Mouse (Mus musculus) embryonic facial prominence, embryonic 10.5 days (tissue): ENCODE measurements at regions not wholly inside any gene's neighbourhood (a gene's known extent, or its start where the extent isn't known, plus 50 kb on each side); places are given as distances from the start of the nearest gene placed in this dataset.

Experiments used
- DNase-seq: peaks from one replicate; pipeline ENCODE4 v3.0.0-alpha.2; 2017; ENCODE audit warnings: low spot score
- H3K27ac ChIP-seq: fragments of 300-500 bp; sonication (generic); replicated peaks from 2 replicates; pipeline ENCODE4 v1.5.1; 2016; ENCODE audit warnings: mild to moderate bottlenecking
- H3K27me3 ChIP-seq: fragments of 300-500 bp; sonication (generic); replicated peaks from 2 replicates; pipeline ENCODE4 v1.6.1; 2016; ENCODE audit warnings: low read depth, mild to moderate bottlenecking; ENCODE audit not compliant: poor library complexity, severe bottlenecking
- H3K36me3 ChIP-seq: fragments of 300-500 bp; sonication (generic); replicated peaks from 2 replicates; pipeline ENCODE4 v1.6.1; 2016; ENCODE audit warnings: mild to moderate bottlenecking, moderate library complexity
- H3K4me1 ChIP-seq: fragments of 300-500 bp; sonication (generic); 2 replicates; pipeline ENCODE4 v1.6.1; 2016
- H3K4me3 ChIP-seq: fragments of 300-500 bp; sonication (generic); 2 replicates; pipeline ENCODE4 v1.5.1; 2016; ENCODE audit warnings: mild to moderate bottlenecking, moderate library complexity
- H3K9me3 ChIP-seq: fragments of 300-500 bp; sonication (generic); 2 replicates; pipeline ENCODE4 v1.6.1; 2016; ENCODE audit warnings: mild to moderate bottlenecking
- WGBS: fragments of 180-500 bp; shearing (Covaris S2); methylation state at CpG from one replicate; pipeline ENCODE4 v1.1.7; 2016; 5-methylcytosine and 5-hydroxymethylcytosine counted together

- no peaks in the 10 kb centered on the region for H3K27me3 ChIP-seq
- WGBS: 58% methylated on average over 10 of the region's 10 CpGs
- no peaks in the 10 kb centered on the region for H3K9me3 ChIP-seq
- DNase-seq: no peak
- H3K4me3 ChIP-seq: no peak overlapping the region
- no peaks in the 10 kb centered on the region for H3K36me3 ChIP-seq
- H3K4me1 ChIP-seq: peaks cover 8% of the 10 kb centered on the region
- H3K27ac ChIP-seq: no peak overlapping the region
These were observed 439.9 kb downstream of the Nyap2 start for GRCm38 (mm10) chr1:81516575-81517210.

- H3K4me1 ChIP-seq: peaks cover 10% of the 10 kb centered on the region
- DNase-seq: no peak
- H3K36me3 ChIP-seq: no peaks in the 10 kb centered on the region
- H3K27ac ChIP-seq: 0 out of 2 replicates have a peak overlapping the region, but pooled peaks have one; percentile 40
- WGBS: 73% methylated on average over 9 of the region's 9 CpGs
- no peaks in the 10 kb centered on the region for H3K27me3 ChIP-seq
- H3K4me3 ChIP-seq: no peak overlapping the region
- no peaks in the 10 kb centered on the region for H3K9me3 ChIP-seq
These were observed 443.9 kb downstream of the Nyap2 start for GRCm38 (mm10) chr1:81520420-81521273.

- DNase-seq: no peak
- Histone ChIP-seq H3K4me3 (no peak overlapping the region), H3K4me1 (peaks cover 10% of the 10 kb centered on the region), H3K9me3 (no peaks in the 10 kb centered on the region), H3K27me3 (no peaks in the 10 kb centered on the region), H3K27ac (no peak overlapping the region), H3K36me3 (no peaks in the 10 kb centered on the region)
- WGBS: 92% methylated on average over 3 of the region's 3 CpGs
These were observed 446.2 kb downstream of the Nyap2 start for GRCm38 (mm10) chr1:81522929-81523328.

GRCm38 (mm10) chr1:81525821-81526220 lies 449.1 kb downstream of the Nyap2 start:
- no peak overlapping the region for H3K27ac ChIP-seq
- no peaks in the 10 kb centered on the region for H3K27me3 ChIP-seq

GRCm38 (mm10) chr1:81537836-81538235 lies 461.1 kb downstream of the Nyap2 start:
- Histone ChIP-seq H3K27me3 (no peaks in the 10 kb centered on the region), H3K4me1 (no peaks in the 10 kb centered on the region), H3K27ac (no peak overlapping the region), H3K4me3 (no peak overlapping the region), H3K36me3 (no peaks in the 10 kb centered on the region), H3K9me3 (no peaks in the 10 kb centered on the region)
- WGBS: 48% methylated on average over 5 of the region's 5 CpGs
- DNase-seq: no peak

More at GRCm38 (mm10) chr1:81525821-81526220, 449.1 kb downstream of the Nyap2 start:
- Histone ChIP-seq H3K36me3 (no peaks in the 10 kb centered on the region), H3K4me1 (peaks cover 8% of the 10 kb centered on the region), H3K4me3 (no peak overlapping the region), H3K9me3 (no peaks in the 10 kb centered on the region)
- DNase-seq: no peak

GRCm38 (mm10) chr1:81539591-81540311 lies 463.0 kb downstream of the Nyap2 start:
- no peak for DNase-seq
- Histone ChIP-seq H3K9me3 (no peaks in the 10 kb centered on the region), H3K4me3 (no peak overlapping the region), H3K4me1 (no peaks in the 10 kb centered on the region), H3K27me3 (no peaks in the 10 kb centered on the region), H3K36me3 (no peaks in the 10 kb centered on the region), H3K27ac (no peak overlapping the region)
- 79% methylated on average over 5 of the region's 5 CpGs for WGBS

- Histone ChIP-seq H3K4me3 (no peak overlapping the region), H3K36me3 (no peaks in the 10 kb centered on the region), H3K27me3 (no peaks in the 10 kb centered on the region), H3K27ac (no peak overlapping the region), H3K4me1 (no peaks in the 10 kb centered on the region), H3K9me3 (no peaks in the 10 kb centered on the region)
- DNase-seq: peak; percentile 22
- WGBS: 74% methylated on average over 2 of the region's 2 CpGs
These were observed 472.2 kb downstream of the Nyap2 start for GRCm38 (mm10) chr1:81548906-81549305.

- no peak overlapping the region for H3K27ac ChIP-seq
- no peak for DNase-seq
- H3K27me3 ChIP-seq: no peaks in the 10 kb centered on the region
- H3K36me3 ChIP-seq: no peaks in the 10 kb centered on the region
- H3K4me1 ChIP-seq: no peaks in the 10 kb centered on the region
- no peak overlapping the region for H3K4me3 ChIP-seq
- H3K9me3 ChIP-seq: no peaks in the 10 kb centered on the region
- 88% methylated on average over 5 of the region's 5 CpGs for WGBS
These were observed 473.0 kb downstream of the Nyap2 start for GRCm38 (mm10) chr1:81549706-81550105.

- H3K27me3 ChIP-seq: no peaks in the 10 kb centered on the region
- no peaks in the 10 kb centered on the region for H3K36me3 ChIP-seq
- H3K4me1 ChIP-seq: no peaks in the 10 kb centered on the region
- H3K9me3 ChIP-seq: no peaks in the 10 kb centered on the region
- no peak for DNase-seq
- H3K4me3 ChIP-seq: no peak overlapping the region
- WGBS: 87% methylated on average over 3 of the region's 3 CpGs
- H3K27ac ChIP-seq: no peak overlapping the region
These were observed 476.0 kb downstream of the Nyap2 start for GRCm38 (mm10) chr1:81552731-81553130.

GRCm38 (mm10) chr1:81576965-81577664 lies 500.4 kb downstream of the Nyap2 start:
- H3K27ac ChIP-seq: no peak overlapping the region
- no peaks in the 10 kb centered on the region for H3K36me3 ChIP-seq
- H3K4me3 ChIP-seq: no peak overlapping the region
- H3K4me1 ChIP-seq: peaks cover 11% of the 10 kb centered on the region
- no peak for DNase-seq
- no peaks in the 10 kb centered on the region for H3K27me3 ChIP-seq
- 65% methylated on average over 8 of the region's 8 CpGs for WGBS
- no peaks in the 10 kb centered on the region for H3K9me3 ChIP-seq

- Histone ChIP-seq H3K27me3 (no peaks in the 10 kb centered on the region), H3K4me3 (no peak overlapping the region), H3K36me3 (no peaks in the 10 kb centered on the region), H3K27ac (no peak overlapping the region), H3K4me1 (peaks cover 11% of the 10 kb centered on the region), H3K9me3 (no peaks in the 10 kb centered on the region)
- DNase-seq: peak; percentile 16
- 32% methylated on average over 9 of the region's 9 CpGs for WGBS
These were observed 501.0 kb downstream of the Nyap2 start for GRCm38 (mm10) chr1:81577665-81578201.

GRCm38 (mm10) chr1:81581208-81581607 lies 504.5 kb downstream of the Nyap2 start:
- Histone ChIP-seq H3K4me1 (peaks cover 11% of the 10 kb centered on the region), H3K36me3 (no peaks in the 10 kb centered on the region), H3K27me3 (no peaks in the 10 kb centered on the region), H3K4me3 (no peak overlapping the region), H3K9me3 (no peaks in the 10 kb centered on the region), H3K27ac (no peak overlapping the region)
- DNase-seq: no peak
- 89% methylated on average over 4 of the region's 4 CpGs for WGBS
